9 mouse cellular contexts compared by ENCODE assay signal in the genomic region with DNA sequence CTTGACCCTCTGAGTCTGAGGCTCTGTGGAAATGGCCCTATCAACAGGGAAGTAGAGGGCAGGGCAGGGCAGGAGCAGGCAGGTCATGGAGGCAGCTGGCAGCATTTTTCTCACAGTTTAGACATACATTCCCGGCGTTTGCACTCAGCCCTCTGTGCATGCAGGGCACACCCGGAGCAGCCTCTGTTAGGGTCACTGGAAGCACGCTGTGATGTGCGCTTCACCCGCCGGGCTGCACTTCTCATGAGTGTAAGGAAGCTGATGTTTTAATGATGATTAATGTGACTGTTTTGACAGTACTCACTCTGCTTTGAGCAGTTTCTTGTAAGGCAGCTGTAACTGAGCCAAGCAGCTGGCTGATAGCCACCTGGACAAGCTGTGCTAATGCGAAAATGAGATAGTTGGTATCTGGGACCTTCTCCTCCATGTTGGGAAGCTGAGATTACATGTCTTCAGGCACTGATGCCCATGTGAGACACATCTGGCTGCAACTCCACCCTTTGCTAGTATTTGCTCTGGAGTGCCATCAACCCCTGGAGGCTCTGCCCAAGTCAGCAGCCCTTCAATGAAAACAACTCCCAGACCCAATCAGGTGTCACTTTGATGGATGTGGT.
DNase-seq lines count a peak whose midpoint lies in the region; ATAC-seq lines count a peak whose summit lies in the region.
"Had no signal": no experiment of that assay in that cellular context is flagged by ENCODE, and none has a peak within 500 bp of the region (broad histone marks: within the 10 kb centered on the region; RNA-seq: fewer than 3 reads in every experiment).

No protein-coding gene starts in this region.

- no peaks in the 10 kb centered on the region for H3K9me3 ChIP-seq in neural tube, embryonic 11.5 days (ENCODE audit: control insufficient read depth, low read length)

- no peak overlapping the region for H3K4me2 ChIP-seq in neural tube, embryonic 11.5 days (ENCODE audit: low read depth)

- no peak overlapping the region for H3K27ac ChIP-seq in neural tube, embryonic 11.5 days (ENCODE audit: low read depth, low read length)
- H3K27ac ChIP-seq: macrophage had no signal

- H3K4me3 ChIP-seq in neural tube, embryonic 11.5 days (ENCODE audit: low read depth, low read length), result no peak overlapping the region

- 0 out of 2 replicates have a peak, but pooled peaks cover 3% of the 10 kb centered on the region for H3K4me1 ChIP-seq in neural tube, embryonic 11.5 days (ENCODE audit: control insufficient read depth, insufficient read depth, low read length)

- 6% methylated on average over 8 of the region's 8 CpGs for WGBS in neural tube, embryonic 11.5 days

- ATAC-seq in neural tube, embryonic 11.5 days (ENCODE audit: insufficient read depth, low FRiP score, low TSS enrichment), result no peak

- peak; percentile 9 for DNase-seq in adrenal gland, postnatal 25 days
- no peak for DNase-seq in adrenal gland, adult 18-20 months (ENCODE audit: low spot score in 2 of 2)
- peak; percentile 3 for DNase-seq in lung, postnatal 14 days
- no peak for DNase-seq in lung, adult 18-20 months
- DNase-seq in forelimb bud, embryonic 11.5 days (ENCODE audit: low read depth, low spot score), result peak; percentile 28
- DNase-seq in neural tube, embryonic 11.5 days (ENCODE audit: low spot score), result peak; percentile 38
- DNase-seq in frontal cortex, postnatal 14 days (ENCODE audit: low spot score in 2 of 2), result no peak
- no peak for DNase-seq in right cerebral cortex, adult 18-20 months

- H3K27me3 ChIP-seq in neural tube, embryonic 11.5 days (ENCODE audit: control insufficient read depth, insufficient read depth, low read length), result no peaks in the 10 kb centered on the region

- H3K36me3 ChIP-seq in neural tube, embryonic 11.5 days (ENCODE audit: control insufficient read depth, insufficient read depth, low read length), result no peaks in the 10 kb centered on the region

- no peak overlapping the region for H3K9ac ChIP-seq in neural tube, embryonic 11.5 days (ENCODE audit: low read length)

Comparison
In these comparisons a context has a peak if more than half of its experiments do, and no peak if none do; other contexts are left out.
1. DNase-seq: peak in adrenal gland, postnatal 25 days (single experiment), lung, postnatal 14 days (single experiment), forelimb bud, embryonic 11.5 days (single experiment) and neural tube, embryonic 11.5 days (single experiment); none in adrenal gland, adult 18-20 months (0 of 2), lung, adult 18-20 months (0 of 2), frontal cortex, postnatal 14 days (0 of 2) and right cerebral cortex, adult 18-20 months (single experiment).